Mouse (Mus musculus) 3134 (cell line): ENCODE measurements around the gene Speer4d.
A peak's percentile ranks its signal among the peaks of the same experiment; 100 is the strongest.
"Not testable (repeated sequence)": the region's sequence is repeated elsewhere in the genome, so short reads cannot be mapped to it uniquely, and the experiment has no call there.

Experiments used
- DNase-seq: peaks from one replicate; pipeline ENCODE4 v3.0.0-alpha.2; 2011; ENCODE audit warnings: low spot score; ENCODE audit not compliant: insufficient read length; ENCODE audit errors: extremely low read depth

The Speer4d gene

DNA sequence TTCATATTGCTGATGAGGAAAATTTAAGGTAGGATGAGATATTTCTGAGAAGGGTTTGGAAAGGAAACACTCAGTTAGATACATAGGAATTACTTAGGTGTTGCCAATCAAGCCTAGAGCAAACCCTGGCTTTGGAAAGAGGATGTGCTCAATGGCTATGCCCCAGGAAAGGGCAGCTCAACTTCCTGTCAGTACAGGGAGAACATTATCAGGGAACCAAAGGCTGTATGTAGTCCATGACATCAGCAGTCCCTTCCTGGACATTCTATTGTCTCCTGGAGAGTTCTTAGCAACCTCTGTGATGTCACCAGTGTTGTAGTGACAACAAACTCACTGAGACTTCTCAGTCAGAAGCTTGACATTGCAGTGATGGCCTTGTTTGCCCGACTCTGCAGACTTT, at the start of gene Speer4d:
Gene Speer4d, plus strand, starts transcription at position 301 of the 400 bp plus-strand sequence.
- not testable (repeated sequence) for DNase-seq

DNA sequence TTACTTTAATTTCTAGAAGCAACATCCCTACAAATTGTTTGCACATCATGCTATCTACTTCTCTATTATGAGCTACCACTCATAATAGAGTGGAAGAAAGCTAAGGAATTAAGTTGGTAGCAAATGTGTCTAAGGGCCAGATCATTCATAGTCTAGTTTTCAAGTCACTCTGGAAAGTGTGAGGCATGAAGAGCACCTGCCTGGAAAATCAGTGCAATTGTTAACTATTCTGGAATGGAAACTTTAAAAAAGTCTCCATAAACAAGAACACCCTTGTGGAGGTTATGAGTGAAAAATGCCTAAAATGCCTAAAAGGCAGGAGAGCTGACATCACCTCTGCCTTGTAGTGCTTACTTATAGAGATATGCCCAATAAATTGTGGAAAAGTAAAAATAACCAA, 45.1 kb upstream of the Speer4d start:
- DNase-seq, result not testable (repeated sequence)

DNA sequence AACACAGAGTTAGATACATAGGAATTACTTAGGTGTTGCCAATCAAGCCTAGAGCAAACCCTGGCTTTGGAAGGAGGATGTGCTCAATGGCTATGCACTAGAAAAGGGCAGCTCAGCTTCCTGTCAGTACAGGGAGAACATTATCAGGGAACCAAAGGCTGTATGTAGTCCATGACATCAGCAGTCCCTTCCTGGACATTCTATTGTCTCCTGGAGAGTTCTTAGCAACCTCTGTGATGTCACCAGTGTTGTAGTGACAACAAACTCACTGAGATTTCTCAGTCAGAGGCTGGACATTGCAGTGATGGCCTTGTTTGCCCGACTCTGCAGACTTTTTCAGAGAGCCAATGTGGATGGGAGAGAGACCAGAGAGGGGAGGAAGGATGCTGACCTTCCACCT, 41.8 kb upstream of the Speer4d start, which contains the start of gene Gm21083:
Gene Gm21083, plus strand, starts transcription at position 301 of the 400 bp plus-strand sequence.
- DNase-seq, result not testable (repeated sequence)

DNA sequence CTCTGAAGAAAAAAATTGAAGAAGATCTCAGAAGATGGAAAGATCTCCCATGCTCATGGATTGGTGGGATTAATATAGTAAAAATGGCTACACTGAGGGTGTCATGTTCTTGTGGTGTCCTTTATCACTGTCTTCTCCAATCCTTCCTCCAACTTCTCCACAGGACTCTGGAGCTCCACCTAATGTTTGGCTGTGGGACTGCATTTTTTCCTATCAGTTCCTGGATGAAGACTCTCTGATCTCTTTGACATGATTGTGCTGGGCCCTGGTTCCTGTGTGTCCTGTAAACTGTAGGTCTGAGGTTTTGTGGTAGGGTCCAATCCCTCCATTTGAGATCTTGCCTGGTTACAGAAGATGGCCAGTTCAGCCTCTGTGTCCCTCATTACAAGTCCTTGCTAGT, 32.5 kb upstream of the Speer4d start:
- DNase-seq, result not testable (repeated sequence)

DNA sequence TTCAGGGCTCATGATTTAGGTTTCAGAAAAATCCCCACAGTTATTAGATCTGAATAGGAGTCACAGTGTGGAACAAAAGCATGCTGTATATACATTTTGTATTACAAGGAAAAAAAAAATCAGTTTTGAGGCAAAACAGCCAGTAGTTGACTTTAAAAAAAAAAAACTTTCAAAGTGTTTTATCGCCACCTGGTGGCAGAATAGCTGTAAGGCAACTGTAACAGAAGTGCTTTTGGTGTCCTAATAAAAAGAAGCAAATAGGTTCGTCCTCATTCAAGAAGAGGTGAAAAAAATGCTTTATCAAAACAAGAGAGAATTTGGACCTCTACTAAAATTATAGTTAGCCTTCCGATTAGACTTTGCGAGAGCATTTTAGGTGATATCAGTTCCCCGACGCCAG, 30.6 kb upstream of the Speer4d start:
- not testable (repeated sequence) for DNase-seq

DNA sequence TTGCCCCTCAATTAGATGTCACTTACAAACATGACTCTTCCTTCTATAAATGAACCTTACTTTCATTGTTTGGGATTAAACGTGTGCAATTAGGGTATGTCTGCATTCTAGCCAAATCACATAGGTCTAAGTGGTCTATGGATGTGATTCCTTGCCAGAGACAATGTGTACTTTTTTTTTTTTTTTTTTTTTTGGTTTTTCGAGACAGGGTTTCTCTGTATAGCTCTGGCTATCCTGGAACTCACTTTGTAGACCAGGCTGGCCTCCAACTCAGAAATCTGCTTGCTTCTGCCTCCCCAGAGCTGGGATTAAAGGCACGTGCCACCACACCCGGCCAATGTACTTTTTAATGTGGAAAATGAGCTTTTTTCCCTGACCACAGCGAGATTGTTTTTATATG, 28.2 kb upstream of the Speer4d start:
- DNase-seq, result not testable (repeated sequence)

DNA sequence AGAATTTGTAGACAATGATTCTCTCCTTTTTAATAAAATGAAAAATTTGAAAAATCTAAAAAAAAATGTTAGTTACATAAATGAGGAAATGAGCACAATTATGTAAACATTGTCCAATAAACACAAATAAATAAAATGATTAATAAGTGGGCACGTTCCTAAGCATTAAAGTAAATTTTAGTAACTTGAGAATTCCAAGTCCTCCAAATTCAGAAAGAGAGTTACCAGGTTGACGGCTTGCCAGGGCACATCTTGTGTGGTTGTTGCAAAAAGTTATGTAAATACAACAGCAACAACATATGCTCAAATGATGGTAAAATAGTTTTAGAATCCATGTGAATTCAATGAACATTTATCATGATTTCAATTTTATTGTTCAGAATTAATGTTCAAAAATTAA, 27.3 kb upstream of the Speer4d start:
- not testable (repeated sequence) for DNase-seq

DNA sequence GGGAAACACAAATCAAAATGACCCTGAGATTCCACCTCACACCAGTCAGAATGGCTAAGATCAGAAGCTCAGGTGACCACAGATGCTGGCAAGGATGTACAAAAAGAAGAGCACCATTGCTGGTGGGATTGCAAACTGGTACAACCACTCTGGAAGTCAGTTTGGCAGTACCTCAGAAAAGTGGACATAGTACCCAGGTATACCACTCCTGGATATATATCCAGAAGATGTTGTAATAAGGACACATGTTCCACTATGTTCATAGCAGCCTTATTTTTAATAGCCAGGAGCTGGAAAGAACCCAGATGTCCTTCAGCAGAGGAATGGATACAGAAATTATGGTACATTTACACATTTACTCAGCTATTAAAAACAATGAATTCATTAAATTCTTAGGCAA, 20.0 kb upstream of the Speer4d start:
- DNase-seq, result not testable (repeated sequence)

DNA sequence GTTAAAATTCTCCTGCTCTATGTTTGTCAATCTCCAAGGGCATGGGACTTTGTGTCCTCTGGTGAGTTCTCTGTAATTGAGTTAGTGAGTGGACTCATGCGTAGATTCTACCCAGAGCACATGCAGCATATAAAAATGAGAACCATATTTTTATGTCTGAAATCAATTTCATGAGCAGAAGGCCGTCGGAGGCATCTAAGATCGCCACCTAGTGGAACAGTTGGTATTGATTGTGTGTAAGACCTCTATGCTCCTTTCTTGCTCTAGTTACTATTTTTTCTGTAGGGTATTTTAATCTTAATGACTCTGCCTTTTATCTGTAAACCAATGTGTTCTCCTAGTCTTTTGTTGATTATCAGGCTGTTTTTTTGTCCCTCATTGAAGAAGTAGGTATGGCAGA, 18.5 kb upstream of the Speer4d start:
- not testable (repeated sequence) for DNase-seq

DNA sequence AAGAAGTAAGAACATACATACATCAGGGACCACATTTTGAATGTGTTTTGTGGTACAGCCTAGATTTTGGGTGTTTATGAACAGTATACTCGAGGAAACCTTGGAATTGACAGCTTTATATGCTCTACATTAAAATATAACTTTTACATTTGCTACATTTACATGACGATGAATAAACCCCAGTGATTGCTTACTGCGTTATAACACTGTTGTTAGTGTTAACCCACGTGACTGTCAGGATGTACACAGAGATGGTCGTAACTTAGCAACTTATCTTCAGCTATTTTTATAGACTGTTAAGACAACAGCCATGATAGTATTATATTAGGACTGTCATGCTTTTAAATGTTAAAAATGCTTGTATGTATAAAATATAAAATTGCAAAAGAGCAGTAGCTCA, 17.4 kb upstream of the Speer4d start:
- DNase-seq, result not testable (repeated sequence)

DNA sequence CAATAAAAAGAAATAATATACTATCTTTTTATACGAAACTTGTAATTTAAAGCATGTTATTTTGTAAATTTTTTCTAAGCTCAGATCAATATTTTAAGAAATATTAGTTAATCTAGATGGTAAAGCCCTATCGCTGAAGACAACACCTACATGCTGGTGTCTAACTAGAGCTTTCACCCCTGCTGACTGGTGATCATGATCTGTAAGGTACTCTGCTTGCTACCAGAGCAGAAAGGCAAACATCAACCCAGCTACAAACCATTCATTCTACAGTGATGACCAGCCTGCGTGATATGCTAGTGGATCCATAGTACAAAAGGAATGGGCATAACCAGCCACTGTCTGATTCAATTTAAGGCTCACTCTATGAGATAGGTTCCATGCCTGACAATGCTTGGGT, 16.9 kb upstream of the Speer4d start:
- not testable (repeated sequence) for DNase-seq

DNA sequence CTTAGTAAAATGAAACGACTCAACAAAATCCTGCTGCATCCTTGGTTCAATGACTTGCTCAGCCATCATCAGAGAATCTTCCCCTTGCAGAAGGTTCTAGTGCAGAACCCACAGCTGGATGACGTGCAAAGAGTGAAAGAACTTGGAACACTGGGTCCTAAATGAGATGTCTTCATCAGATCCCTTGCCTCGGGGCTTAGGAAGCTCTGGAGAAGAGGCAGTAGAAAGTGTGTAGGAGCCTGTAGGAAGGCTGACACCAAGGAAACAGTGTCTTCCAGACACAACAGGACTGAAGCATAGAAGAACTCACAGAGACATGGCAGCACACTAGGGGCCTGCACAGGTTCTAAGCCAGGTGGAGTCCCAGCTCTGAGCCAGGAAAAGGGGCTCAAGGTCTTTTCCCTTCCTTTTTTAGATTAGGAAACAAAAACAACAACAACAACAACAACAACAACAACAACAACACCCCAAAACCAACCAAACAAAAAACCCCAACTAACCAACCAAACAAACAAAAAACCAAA, 16.4 kb upstream of the Speer4d start:
- peak; percentile 1 for DNase-seq

DNA sequence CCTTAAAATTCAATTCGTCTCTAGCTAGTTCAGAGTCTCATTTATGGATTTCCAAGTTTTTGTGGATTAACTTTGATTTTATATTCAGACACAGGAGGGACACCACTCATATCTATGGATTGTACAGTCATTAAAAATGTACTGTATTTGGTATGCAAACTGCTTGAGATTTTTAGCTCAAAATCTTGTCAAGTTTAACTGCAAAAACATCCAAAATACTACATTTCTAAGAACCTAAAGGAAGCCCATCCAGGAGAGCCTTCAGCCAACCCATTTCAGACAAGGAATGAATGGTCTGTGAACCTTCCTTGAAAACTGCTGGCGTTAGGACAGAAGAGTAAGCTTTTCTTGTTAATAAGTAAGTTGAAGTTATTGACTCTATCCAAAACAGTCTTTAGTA, 15.9 kb upstream of the Speer4d start:
- not testable (repeated sequence) for DNase-seq

DNA sequence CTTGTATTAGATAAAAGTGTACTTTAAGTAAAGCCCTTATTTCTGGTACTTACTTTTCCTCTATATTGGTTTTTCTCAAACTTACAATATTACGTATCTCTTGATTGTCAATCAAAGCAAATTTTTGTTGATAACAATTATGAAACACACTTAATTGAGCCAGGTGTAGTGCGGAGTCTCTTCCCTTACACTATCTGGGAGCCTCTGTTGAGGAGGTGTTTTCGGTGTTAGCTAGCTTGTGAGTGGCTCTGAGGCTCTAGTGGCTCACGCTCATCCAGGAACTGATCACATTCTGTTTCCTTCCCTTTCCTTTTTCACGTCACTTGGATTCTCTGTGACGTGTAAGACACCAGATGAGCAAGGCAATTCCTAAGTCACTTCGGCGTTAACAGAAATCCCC, 15.3 kb upstream of the Speer4d start:
- DNase-seq, result not testable (repeated sequence)

DNA sequence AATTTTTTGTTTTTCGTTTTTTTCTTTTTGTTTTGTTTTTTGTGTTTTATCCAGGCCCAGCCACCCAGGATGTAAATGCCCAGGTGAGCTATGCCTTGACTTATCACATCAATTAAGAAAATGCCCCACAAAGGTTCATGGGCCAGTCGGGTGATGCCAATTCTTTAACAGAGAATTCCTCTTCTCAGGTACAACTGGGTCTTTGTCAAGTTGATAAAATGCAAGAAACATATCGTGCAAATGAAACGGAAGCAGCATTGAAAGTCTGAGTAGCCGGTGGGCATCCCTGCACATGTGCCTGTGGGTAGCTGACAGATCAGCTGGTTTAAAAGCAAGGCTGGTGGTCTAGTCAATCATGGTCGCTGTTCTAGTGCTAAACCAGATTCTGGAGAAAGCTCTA, 12.2 kb upstream of the Speer4d start:
- DNase-seq, result not testable (repeated sequence)

DNA sequence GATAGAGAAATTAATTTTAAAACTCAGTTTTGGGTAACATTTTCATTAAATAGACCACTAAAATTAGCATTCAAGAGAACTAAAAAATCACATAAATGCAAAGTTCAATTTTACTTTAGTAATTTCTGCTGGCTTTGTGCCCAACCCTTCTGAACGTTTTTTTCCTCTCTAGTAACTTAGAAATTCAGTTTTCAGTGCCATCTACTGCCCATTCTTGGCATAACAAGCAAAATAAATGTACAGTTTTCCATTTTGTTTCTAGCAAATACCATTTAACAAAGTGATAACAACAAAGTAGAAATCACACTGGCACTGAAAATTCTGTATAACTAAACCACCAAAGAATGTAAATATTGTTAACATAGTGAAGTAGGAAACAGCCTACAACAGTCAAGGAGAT, 8.2 kb upstream of the Speer4d start:
- DNase-seq, result not testable (repeated sequence)

DNA sequence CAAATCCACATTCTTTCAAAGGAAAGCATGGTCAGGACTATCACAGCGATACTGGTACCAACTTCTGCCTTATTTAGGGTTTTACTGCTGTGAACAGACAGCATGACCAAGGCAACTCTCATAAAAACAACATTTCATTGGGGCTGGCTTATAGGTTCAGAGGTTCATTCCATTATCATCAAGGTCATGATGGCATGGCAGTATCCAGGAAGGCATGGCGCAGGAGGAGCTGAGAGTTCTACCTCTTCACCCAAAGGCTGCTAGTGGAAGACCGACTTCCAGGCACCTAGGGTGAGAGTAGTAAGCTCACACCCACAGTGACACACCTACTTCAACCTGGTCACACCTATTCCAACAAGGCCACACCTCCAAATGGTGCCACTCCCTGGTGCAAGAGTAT, 2.7 kb upstream of the Speer4d start:
- DNase-seq, result not testable (repeated sequence)

DNA sequence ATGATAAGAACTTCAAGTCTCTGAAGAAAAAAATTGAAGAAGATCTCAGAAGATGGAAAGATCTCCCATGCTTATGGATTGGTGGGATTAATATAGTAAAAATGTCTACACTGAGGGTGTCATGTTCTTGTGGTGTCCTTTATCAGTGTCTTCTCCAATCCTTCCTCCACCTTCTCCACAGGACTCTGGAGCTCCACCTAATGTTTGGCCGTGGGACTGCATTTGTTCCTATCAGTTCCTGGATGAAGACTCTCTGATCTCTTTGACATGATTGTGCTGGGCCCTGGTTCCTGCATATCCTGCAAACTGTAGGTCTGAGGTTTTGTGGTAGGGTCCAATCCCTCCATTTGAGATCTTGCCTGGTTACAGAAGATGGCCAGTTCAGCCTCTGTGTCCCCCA, 9.3 kb downstream of the Speer4d start:
- DNase-seq, result not testable (repeated sequence)

DNA sequence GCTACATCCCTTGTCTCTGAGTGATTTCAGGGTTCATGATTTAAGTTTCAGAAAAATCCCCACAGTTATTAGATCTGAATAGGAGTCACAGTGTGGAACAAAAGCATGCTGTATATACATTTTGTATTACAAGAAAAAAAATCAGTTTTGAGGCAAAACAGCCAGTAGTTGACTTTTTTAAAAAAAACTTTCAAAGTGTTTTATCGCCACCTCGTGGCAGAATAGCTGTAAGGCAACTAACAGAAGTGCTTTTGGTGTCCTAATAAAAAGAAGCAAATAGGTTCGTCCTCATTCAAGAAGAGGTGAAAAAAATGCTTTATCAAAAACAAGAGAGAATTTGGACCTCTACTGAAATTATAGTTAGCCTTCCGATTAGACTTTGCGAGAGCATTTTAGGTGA, 11.2 kb downstream of the Speer4d start:
- not testable (repeated sequence) for DNase-seq

DNA sequence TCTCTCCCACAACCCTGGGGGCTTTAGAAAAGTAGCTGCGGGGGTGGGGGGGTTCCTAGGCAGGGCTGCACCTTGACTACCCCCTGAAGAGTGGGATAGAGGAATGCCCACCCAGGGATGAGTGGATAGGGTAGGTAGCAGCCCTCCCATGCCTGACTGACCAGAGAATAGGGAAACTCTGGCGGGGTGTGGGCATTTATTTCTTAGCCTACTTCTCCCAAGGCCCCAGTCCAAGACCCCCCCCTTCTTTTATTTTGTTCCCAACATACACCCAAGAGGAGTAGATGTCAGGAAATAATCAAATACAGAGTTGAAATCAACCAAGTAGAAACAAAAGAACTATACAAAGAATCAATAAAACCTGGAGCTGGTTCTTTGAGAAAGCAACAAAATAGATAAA, 18.8 kb downstream of the Speer4d start:
- not testable (repeated sequence) for DNase-seq

DNA sequence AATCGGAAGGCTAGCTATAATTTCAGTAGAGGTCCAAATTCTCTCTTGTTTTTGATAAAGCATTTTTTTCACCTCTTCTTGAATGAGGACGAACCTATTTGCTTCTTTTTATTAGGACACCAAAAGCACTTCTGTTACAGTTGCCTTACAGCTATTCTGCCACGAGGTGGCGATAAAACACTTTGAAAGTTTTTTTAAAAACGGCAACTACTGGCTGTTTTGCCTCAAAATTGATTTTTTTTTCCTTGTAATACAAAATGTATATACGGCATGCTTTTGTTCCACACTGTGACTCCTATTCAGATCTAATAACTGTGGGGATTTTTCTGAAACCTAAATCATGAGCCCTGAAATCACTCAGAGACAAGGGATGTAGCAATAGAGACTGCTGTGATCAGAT, 26.8 kb downstream of the Speer4d start:
- DNase-seq, result not testable (repeated sequence)

DNA sequence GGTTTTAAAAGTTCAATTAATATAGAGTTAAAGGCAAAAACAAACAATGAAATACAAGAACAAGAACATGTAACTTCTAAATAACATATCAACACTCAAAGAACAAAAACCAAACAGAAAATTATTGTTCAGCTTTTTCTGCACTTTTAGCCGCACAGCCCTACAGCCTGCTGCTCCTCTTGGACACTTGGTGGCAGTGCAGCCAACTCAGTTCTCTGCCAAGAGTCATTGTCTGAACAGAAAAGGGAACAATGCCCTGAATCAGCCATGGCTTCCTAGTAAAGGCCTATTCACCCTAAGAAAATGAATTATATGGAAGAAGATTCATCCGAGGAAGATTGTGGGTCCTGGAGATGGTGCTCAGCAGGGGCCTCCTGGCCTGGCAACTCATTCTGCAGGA, 33.5 kb downstream of the Speer4d start:
- not testable (repeated sequence) for DNase-seq

DNA sequence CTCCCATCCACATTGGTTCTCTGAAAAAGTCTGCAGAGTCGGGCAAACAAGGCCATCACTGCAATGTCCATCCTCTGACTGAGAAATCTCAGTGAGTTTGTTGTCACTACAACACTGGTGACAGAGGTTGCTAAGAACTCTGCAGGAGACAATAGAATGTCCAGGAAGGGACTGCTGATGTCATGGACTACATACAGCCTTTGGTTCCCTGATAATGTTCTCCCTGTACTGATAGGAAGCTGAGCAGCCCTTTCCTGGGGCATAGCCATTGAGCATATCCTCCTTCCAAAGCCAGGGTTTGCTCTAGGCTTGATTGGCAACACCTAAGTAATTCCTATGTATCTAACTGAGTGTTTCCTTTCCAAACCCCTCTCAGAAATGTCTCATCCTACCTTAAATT, 38.1 kb downstream of the Speer4d start, which contains the start of gene 4930572O03Rik:
Gene 4930572O03Rik, minus strand, starts transcription at position 101 of the 400 bp plus-strand sequence.
- DNase-seq, result not testable (repeated sequence)
